1 mouse cellular context compared by ENCODE assay signal in genomic region chr7:16614888-16615715, GRCm38 (mm10).
TF ChIP-seq lines count a peak whose summit lies in the region.

TSS of gene Arhgap35 (minus strand) at chr7:16614993.

TF ChIP-seq in MEL, 35 proteins besides CTCF, POLR2A, EP300 and RAD21 (continued from another document):
- TF ChIP-seq USF2 (IDR thresholded peaks at IDR 0.05; ENCODE audit: borderline replicate concordance in 1 of 2, insufficient read depth in 1 of 2, low read depth in 1 of 2, low read length in 2 of 2) (peak in 1 of 2 experiments; percentile 70; a peak in 2 of 4 replicates), CHD2 (IDR thresholded peaks at IDR 0.05; ENCODE audit: low read length) (peak; percentile 66), E2F4 (IDR thresholded peaks at IDR 0.05; ENCODE audit: borderline replicate concordance, low read depth, low read length) (no peak)
TF ChIP-seq in MEL: peak in this region for 15.
